Mouse (Mus musculus) spleen, adult 2 months (tissue): ENCODE data around the gene Gimap1. TPM values are rescaled to one million over a fixed set of nuclear protein-coding genes. Genes with fewer than 3 reads are reported as not detected.
A peak's percentile ranks its signal among the peaks of the same experiment; 100 is the strongest.

Source experiments
- DNase-seq, 2 experiments: peaks; one replicate each; pipeline versions ENCODE4 v3.0.0 to v3.0.0-alpha.2; 2012 to 2021; ENCODE audit warnings: low spot score in 2 of 2, low read depth in 1 of 2
- H3K27ac ChIP-seq: fragments of 200-500 bp; 2 replicates; pipeline ENCODE4 v1.5.1; 2012; ENCODE audit warnings: low read length, inconsistent platforms; ENCODE audit not compliant: insufficient read depth
- H3K27me3 ChIP-seq: fragments of 200-500 bp; 2 replicates; pipeline ENCODE4 v1.6.1; 2012; ENCODE audit warnings: mild to moderate bottlenecking, moderate library complexity, low read length, inconsistent platforms; ENCODE audit not compliant: control insufficient read depth, insufficient read depth
- H3K36me3 ChIP-seq: fragments of 200-500 bp; 2 replicates; pipeline ENCODE4 v1.6.1; 2012; ENCODE audit warnings: mild to moderate bottlenecking, low read length, inconsistent platforms; ENCODE audit not compliant: control insufficient read depth, insufficient read depth
- H3K4me1 ChIP-seq: fragments of 200-500 bp; 2 replicates; pipeline ENCODE4 v1.6.1; 2011; ENCODE audit warnings: inconsistent platforms; ENCODE audit not compliant: control insufficient read depth, insufficient read depth, insufficient read length
- H3K4me3 ChIP-seq: fragments of 200-500 bp; 2 replicates; pipeline ENCODE4 v1.5.1; 2011; ENCODE audit warnings: mild to moderate bottlenecking, inconsistent platforms; ENCODE audit not compliant: insufficient read depth, insufficient read length; ENCODE audit errors: extremely low read depth
- CTCF ChIP-seq: fragments of 200-500 bp; IDR thresholded peaks from 2 replicates; pipeline ENCODE4 v1.5.1; 2011; ENCODE audit warnings: mild to moderate bottlenecking, inconsistent platforms; ENCODE audit not compliant: insufficient read depth, insufficient read length, insufficient replicate concordance; ENCODE audit errors: extremely low read depth
- POLR2A ChIP-seq: fragments of 200-500 bp; IDR thresholded peaks from 2 replicates; pipeline ENCODE4 v1.6.1; 2011; ENCODE audit warnings: low read depth, low read length, inconsistent platforms
- WGBS: fragments of 180-500 bp; shearing (Covaris S2); methylation state at CpG from one replicate; pipeline ENCODE4 v1.1.7; 2018; 5-methylcytosine and 5-hydroxymethylcytosine counted together
- polyA plus RNA-seq: library from polyadenylated mRNA; depleted of rRNA; stranded (reverse); fragments of >200 nt; gene quantifications from 2 replicates; pipeline ENCODE4 v1.2.3, GENCODE M21; 2012

Gimap1 gene
- polyA plus RNA-seq, 1 experiment: 94.4 TPM

DNA sequence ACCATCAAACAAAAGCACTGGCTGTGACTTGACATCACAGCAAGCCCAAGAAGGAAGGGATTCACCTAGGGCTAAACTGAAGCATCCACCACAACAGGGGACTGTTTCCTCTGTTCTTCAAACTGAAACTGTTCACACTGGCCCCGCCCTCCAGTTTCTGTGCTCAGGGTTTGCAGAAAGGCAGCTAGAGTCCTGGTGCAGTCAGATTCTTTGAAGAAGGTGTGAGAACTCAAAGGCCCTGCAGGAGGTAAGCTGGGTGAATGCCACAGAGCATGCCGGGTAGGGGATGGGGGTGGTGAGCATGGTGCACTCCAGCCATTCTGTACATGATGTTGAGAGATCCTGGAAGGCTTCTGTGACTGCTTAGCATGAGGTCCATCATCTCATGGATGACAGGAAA is 20.4 kb upstream of the Gimap1 start, which contains the start of the genes Gm28053 and Gimap7:
TSS of gene Gm28053 (plus strand) at position 153 of the 400 bp plus-strand sequence.
TSS of gene Gimap7 (plus strand) at position 167 of the 400 bp plus-strand sequence.
- 7% methylated on average over 2 of the region's 2 CpGs for WGBS
- Histone ChIP-seq H3K27me3 (no peaks in the 10 kb centered on the region), H3K4me1 (peaks cover 23% of the 10 kb centered on the region; the same call in 1 of the 2 replicates), H3K4me3 (peak within 1 kb of the TSS; percentile 51), H3K36me3 (no peaks in the 10 kb centered on the region; the same call in 1 of the 2 replicates), H3K27ac (peak within 1 kb of the TSS; percentile 95)
- TF ChIP-seq POLR2A: peak; percentile 35
- no peak for TF ChIP-seq CTCF
- peak; percentile 76 to 77 for DNase-seq

DNA sequence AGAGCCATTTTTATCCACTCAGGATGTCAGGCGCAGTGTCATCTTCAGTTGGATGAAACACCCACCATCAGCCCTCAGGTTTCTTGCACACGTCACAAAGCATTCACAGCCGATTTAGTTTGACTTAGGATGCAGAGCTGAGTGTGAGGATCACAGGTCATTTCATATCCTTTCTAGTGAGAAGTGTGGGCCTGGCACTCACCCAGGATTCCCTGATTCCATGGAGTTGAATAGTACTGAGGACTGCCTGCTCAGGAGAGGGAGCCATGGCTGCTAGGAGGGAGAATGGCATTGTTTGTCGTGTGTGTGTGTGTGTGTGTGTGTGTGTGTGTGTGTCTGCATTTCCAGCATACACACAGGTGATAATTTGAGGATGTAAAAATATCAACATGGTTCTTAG is 18.5 kb upstream of the Gimap1 start:
- Histone ChIP-seq H3K27me3 (no peaks in the 10 kb centered on the region), H3K36me3 (peaks cover 2% of the 10 kb centered on the region), H3K4me3 (peak overlapping the region; percentile 35; the same call in 1 of the 2 replicates), H3K27ac (peak overlapping the region; percentile 45), H3K4me1 (peaks cover 33% of the 10 kb centered on the region; the same call in 1 of the 2 replicates)
- WGBS: 72% methylated on average over 4 of the region's 4 CpGs
- no peak for TF ChIP-seq CTCF
- no peak for TF ChIP-seq POLR2A
- DNase-seq: no peak

DNA sequence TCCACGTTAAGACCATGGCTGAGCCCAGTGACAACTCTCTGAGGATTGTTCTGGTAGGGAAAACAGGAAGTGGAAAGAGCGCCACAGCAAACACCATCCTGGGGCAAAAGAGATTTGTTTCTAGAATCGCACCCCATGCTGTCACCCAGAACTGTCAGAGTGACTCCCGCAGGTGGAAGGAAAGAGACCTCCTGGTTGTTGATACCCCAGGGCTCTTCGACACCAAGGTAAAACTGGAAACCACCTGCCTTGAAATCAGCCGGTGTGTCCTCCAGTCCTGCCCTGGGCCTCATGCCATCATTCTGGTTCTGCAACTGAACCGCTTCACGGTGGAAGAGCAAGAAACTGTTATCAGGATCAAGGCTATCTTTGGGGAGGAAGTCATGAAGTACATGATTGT is 15.4 kb upstream of the Gimap1 start:
- peaks cover 2% of the 10 kb centered on the region for H3K36me3 ChIP-seq
- no peak overlapping the region; the same call in 1 of the 2 replicates for H3K4me3 ChIP-seq
- H3K27me3 ChIP-seq: no peaks in the 10 kb centered on the region
- TF ChIP-seq CTCF: no peak
- no peak for TF ChIP-seq POLR2A
- peak overlapping the region; percentile 81 for H3K27ac ChIP-seq
- 46% methylated on average over 8 of the region's 8 CpGs for WGBS
- peaks cover 43% of the 10 kb centered on the region for H3K4me1 ChIP-seq
- DNase-seq: no peak

- DNase-seq: peak; percentile 79
- H3K4me3 ChIP-seq: no peak overlapping the region
- 0% methylated on average over 1 of the region's 1 CpGs for WGBS
- peak overlapping the region; percentile 75 for H3K27ac ChIP-seq
- peaks cover 4% of the 10 kb centered on the region for H3K36me3 ChIP-seq
- no peaks in the 10 kb centered on the region for H3K27me3 ChIP-seq
- TF ChIP-seq CTCF: no peak
- peak; percentile 5; the same call in 1 of the 2 replicates for TF ChIP-seq POLR2A
- peaks cover 49% of the 10 kb centered on the region for H3K4me1 ChIP-seq
Observed at GRCm38 (mm10) chr6:48725476-48725875, 13.4 kb upstream of the Gimap1 start.

DNA sequence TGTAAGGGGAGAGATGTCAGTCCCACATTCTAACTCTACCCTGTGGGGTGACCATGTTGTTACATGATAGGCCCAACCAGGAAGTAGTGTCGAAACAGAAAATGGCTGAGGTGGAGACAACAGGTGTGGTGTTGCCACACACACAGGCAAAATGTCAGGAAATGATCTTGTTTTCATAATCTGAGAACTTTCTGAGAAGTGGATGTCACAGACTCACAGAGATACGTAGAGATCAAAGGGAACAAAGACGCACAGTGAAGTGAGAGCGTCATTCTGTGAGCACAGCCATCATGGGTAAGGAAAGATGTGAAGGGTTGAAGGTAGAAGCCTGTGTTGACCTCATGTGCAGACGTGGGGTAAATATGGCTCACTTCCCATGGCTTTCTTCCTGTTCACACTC is 11.1 kb upstream of the Gimap1 start:
- DNase-seq: peak in 1 of 2 experiments; percentile 64
- Histone ChIP-seq H3K4me3 (no peak overlapping the region), H3K27me3 (no peaks in the 10 kb centered on the region), H3K36me3 (peaks cover 4% of the 10 kb centered on the region), H3K27ac (peak overlapping the region; percentile 69), H3K4me1 (peaks cover 51% of the 10 kb centered on the region)
- TF ChIP-seq POLR2A (no peak), CTCF (no peak)
- 61% methylated on average over 5 of the region's 5 CpGs for WGBS

- no peak for TF ChIP-seq CTCF
- TF ChIP-seq POLR2A: peak; percentile 56
- WGBS: 4% methylated on average over 8 of the region's 8 CpGs
- DNase-seq: peak; percentile 78 to 94
- Histone ChIP-seq H3K36me3 (peaks cover 2% of the 10 kb centered on the region; the same call in 1 of the 2 replicates), H3K27me3 (no peaks in the 10 kb centered on the region), H3K4me1 (peaks cover 41% of the 10 kb centered on the region), H3K4me3 (no peak overlapping the region), H3K27ac (peak overlapping the region; percentile 91)
Observed at GRCm38 (mm10) chr6:48732864-48733304, 6.0 kb upstream of the Gimap1 start.

DNA sequence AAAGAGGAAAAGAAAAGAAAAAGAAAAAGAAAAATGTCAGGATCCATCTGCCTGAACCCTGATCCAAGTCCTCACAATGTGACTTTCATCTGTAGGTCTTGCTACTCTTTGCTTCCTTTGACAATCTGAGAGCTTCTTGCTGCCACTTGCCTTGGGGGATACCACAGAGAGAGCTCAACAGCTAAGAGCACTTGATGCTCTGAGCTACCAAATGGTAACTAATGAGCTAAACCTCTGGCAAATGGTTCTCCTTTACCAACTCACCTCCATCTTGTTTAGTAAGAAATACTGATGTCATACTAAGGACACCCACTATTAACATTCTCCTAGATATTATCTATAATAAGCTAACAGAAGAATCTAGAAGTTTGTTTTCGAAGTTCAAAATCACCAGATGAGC is 5.2 kb upstream of the Gimap1 start:
- peaks cover 33% of the 10 kb centered on the region for H3K4me1 ChIP-seq
- H3K36me3 ChIP-seq: peaks cover 2% of the 10 kb centered on the region; the same call in 1 of the 2 replicates
- H3K27ac ChIP-seq: peak overlapping the region; percentile 88
- no peak for TF ChIP-seq CTCF
- no peak for TF ChIP-seq POLR2A
- no peak for DNase-seq
- H3K27me3 ChIP-seq: no peaks in the 10 kb centered on the region
- 85% methylated on average over 1 of the region's 1 CpGs for WGBS
- H3K4me3 ChIP-seq: no peak overlapping the region
